Mouse (Mus musculus): Measurements from ENCODE around the gene Ugp2. TPM values are rescaled to one million over a fixed set of nuclear protein-coding genes. Genes with fewer than 3 reads are reported as not detected.

The Ugp2 gene
- polyA plus RNA-seq, 1 experiment from 2014 or later = 61.2 TPM

DNA sequence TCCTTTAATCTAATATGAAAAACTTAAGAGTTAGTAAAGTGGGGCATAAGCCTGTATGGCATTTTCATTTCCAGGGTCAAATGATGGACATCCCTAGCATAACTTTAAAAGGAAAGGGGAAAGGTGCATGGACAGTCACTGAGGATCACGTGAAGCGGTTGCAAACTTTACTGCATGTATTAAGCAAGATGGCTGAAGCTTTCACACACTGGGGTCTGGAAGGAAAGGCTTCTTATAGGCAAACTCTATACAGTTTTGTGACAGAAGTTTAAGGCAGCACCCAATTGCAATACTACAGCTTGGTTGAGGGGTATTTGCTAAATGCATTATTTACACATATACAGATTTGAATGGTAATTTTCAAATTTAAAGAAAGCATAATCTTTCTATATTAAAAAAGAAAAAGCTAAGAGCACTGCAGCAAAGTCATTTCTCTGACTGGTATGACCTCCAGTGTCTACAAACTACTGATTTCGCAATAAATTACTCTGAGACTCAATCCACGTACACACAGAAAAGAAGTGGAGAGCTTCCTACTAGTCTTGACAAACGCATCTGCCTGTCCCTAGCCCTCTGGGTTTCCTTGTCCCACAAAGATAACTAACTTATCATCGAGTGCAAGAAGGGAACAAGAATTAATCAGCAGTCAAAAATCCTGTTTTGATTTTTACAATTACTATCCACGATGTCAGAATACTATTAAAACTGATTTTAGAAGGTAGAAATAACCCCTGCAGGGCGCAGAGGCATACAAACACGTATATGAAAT is 1.6 kb downstream of the Ugp2 start:
- H3K9me3 ChIP-seq = no peaks in the 10 kb centered on the region
- no peak overlapping the region for H3K27ac ChIP-seq
- H3K4me2 ChIP-seq (replicated peaks) = peak overlapping the region; percentile 69
- peak overlapping the region; percentile 86 for H3K4me3 ChIP-seq (replicated peaks)
- no peaks in the 10 kb centered on the region for H3K36me3 ChIP-seq
- no peaks in the 10 kb centered on the region for H3K27me3 ChIP-seq
- 23% methylated on average over 9 of the region's 9 CpGs for WGBS
- no peak for ATAC-seq
- H3K9ac ChIP-seq (replicated peaks) = peak overlapping the region; percentile 83
- H3K4me1 ChIP-seq (replicated peaks) = peaks cover 23% of the 10 kb centered on the region

DNA sequence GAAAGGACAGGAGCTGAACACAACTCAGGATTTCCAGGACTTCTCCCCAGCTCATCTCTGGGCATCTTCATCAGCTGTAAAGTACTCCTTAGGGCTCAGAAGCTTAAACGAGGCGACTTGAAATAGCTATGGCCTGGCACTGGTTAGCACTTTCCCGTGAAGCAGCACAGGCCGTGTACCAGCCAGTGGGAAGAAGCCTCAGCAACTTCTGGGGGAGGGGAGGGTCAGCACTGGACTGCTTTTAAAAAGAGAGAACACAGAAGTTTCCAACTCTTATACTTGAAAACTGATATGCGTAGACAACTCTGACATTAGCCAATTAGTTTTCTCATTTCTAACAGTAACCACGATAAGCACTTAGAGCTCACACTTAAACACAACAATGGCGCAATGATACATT is 2.5 kb downstream of the Ugp2 start:
- no peak for ATAC-seq
- Histone ChIP-seq H3K36me3 (no peaks in the 10 kb centered on the region), H3K4me1 (replicated peaks) (peaks cover 23% of the 10 kb centered on the region), H3K27ac (no peak overlapping the region), H3K4me3 (replicated peaks) (peak overlapping the region; percentile 86; the same call in 1 of the 2 replicates), H3K27me3 (no peaks in the 10 kb centered on the region), H3K9me3 (no peaks in the 10 kb centered on the region), H3K4me2 (replicated peaks) (peak overlapping the region; percentile 69), H3K9ac (replicated peaks) (no peak overlapping the region)
- 49% methylated on average over 7 of the region's 7 CpGs for WGBS

DNA sequence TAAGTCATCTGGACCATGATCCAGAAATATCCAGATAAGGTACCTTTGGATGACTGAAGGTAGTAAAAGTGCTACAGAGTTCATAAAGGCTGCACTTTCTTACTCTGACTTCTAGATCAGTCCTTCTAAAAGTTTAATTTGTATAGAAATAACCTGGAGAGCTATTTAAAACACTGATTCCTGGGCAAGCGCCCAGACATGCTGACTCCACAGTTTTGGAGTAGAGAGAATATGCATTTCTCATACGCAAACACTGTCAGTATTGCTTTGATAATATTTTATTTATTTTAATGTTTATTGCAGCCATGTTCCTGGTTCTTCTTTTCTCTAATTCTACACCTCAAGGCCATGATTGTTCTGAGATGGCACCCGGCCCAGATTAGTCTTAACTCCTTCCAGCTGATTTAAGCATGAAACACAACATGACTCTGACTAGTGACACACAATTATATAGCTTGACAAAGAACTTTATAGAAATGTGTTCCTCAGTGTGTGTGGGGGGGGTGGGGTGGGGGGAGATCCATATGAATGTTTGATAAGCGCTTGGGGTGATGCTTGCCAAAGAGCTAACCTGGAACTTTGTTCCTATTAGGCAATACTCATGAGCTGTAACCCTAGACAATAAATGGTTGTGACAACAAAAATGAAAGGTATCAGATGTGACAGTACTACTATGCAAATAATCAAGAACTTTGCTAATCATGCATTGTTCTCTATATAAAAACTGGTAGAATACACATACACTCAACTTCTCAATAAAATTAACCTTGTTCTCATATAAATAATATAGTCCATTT is 7.7 kb downstream of the Ugp2 start:
- H3K36me3 ChIP-seq = no peaks in the 10 kb centered on the region
- WGBS = 91% methylated on average over 4 of the region's 4 CpGs

DNA sequence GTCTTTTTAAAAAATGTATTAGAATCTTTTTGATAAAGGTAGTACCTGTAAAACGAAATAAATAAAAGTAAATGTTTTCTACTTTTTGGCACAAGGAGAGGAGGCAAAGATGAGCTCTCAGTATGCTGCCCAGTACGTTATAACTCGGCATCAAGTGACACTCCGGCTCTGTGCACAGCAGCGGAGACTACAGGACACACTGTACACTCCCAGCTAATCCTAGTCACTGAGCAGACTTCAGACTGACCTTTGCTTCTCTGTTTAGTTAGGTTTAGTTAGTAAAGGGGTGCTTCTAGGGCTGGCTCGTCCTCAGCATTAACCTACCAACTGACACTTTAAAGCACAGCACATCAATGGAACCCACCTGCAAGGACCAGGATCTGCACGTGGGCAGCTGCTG is 19.7 kb downstream of the Ugp2 start:
- Histone ChIP-seq H3K4me2 (replicated peaks) (no peak overlapping the region), H3K27ac (no peak overlapping the region), H3K4me3 (replicated peaks) (no peak overlapping the region), H3K36me3 (peaks cover 15% of the 10 kb centered on the region), H3K4me1 (replicated peaks) (no peaks in the 10 kb centered on the region), H3K27me3 (no peaks in the 10 kb centered on the region), H3K9me3 (no peaks in the 10 kb centered on the region), H3K9ac (replicated peaks) (no peak overlapping the region)
- no peak for ATAC-seq
- WGBS = 87% methylated on average over 7 of the region's 7 CpGs

More for the DNA sequence above, 7.7 kb downstream of the Ugp2 start:
- ATAC-seq = no peak
- Histone ChIP-seq H3K4me2 (replicated peaks) (no peak overlapping the region), H3K27me3 (no peaks in the 10 kb centered on the region), H3K4me1 (replicated peaks) (peaks cover 1% of the 10 kb centered on the region; the same call in 1 of the 2 replicates), H3K27ac (no peak overlapping the region), H3K9ac (replicated peaks) (no peak overlapping the region), H3K4me3 (replicated peaks) (no peak overlapping the region), H3K9me3 (no peaks in the 10 kb centered on the region)

DNA sequence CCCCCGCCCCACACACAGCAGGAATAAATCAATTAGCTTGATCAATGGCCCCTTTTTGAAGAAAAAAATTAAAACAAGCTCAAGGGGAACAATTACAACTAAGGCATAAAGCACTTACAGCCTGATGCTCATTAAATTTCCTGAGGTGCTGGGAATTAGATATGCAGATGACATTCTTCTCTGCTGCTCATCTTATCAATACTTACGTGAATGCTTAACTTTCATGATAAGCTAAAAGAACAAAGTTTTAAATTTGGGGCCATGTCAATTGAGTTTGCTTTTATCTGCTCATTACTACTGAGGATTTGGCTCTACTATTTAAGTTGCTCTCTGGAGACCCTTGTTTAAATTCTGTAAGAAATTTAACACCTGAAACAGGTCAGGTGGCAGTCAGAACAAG is 22.1 kb downstream of the Ugp2 start:
- Histone ChIP-seq H3K27me3 (no peaks in the 10 kb centered on the region), H3K9ac (replicated peaks) (no peak overlapping the region), H3K4me3 (replicated peaks) (no peak overlapping the region), H3K9me3 (no peaks in the 10 kb centered on the region), H3K36me3 (peaks cover 18% of the 10 kb centered on the region), H3K4me1 (replicated peaks) (no peaks in the 10 kb centered on the region), H3K4me2 (replicated peaks) (no peak overlapping the region), H3K27ac (no peak overlapping the region)
- WGBS = 81% methylated on average over 2 of the region's 2 CpGs
- ATAC-seq = no peak

DNA sequence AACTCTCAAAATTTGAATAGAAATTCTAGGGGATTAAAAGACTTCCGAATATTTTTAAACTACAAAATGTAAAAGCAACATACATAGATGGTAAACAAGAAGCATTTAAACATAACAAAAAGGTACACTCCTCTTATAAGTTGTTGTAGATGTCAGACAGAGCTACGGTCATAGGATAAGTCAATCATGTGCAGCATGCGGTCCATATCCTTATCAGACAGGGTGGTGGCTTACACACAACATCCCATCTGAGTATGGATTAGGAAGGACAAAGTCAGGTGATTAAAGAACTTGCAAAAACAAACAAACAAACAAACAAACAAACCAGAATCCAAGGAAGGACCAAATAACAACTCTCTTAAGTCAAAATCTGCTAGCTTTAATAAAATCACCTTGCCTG is 25.0 kb downstream of the Ugp2 start:
- no peak for ATAC-seq
- H3K27ac ChIP-seq = no peak overlapping the region
- H3K4me2 ChIP-seq (replicated peaks) = no peak overlapping the region
- no peaks in the 10 kb centered on the region for H3K9me3 ChIP-seq
- H3K4me1 ChIP-seq (replicated peaks) = no peaks in the 10 kb centered on the region
- H3K9ac ChIP-seq (replicated peaks) = no peak overlapping the region
- WGBS = 96% methylated on average over 3 of the region's 3 CpGs
- peaks cover 17% of the 10 kb centered on the region; the same call in 1 of the 2 replicates for H3K36me3 ChIP-seq
- no peaks in the 10 kb centered on the region for H3K27me3 ChIP-seq
- H3K4me3 ChIP-seq (replicated peaks) = no peak overlapping the region

DNA sequence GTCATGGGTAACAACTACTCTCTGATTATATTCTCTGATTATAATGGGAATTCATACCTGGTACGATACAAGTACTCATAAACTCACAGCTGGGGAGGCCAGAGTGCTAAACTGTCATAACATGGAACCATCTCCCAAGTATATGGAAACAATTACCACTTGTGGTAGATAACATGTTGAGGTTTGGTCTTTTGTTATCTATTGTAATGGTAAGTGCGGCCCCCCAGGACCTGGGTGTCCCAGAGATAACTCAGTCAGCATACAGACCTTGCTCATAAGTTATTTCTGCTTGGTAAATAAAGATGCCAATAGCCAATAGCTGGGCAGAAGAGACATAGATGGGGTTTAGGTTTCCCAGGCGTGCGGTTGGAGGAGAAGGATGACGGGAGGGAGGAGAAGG is 27.5 kb downstream of the Ugp2 start:
- no peak for ATAC-seq
- peaks cover 14% of the 10 kb centered on the region; the same call in 1 of the 2 replicates for H3K36me3 ChIP-seq
- no peaks in the 10 kb centered on the region for H3K4me1 ChIP-seq (replicated peaks)
- no peak overlapping the region for H3K4me2 ChIP-seq (replicated peaks)
- no peaks in the 10 kb centered on the region for H3K27me3 ChIP-seq
- no peak overlapping the region for H3K4me3 ChIP-seq (replicated peaks)
- WGBS = 98% methylated on average over 5 of the region's 5 CpGs
- no peaks in the 10 kb centered on the region for H3K9me3 ChIP-seq
- H3K9ac ChIP-seq (replicated peaks) = no peak overlapping the region
- H3K27ac ChIP-seq = no peak overlapping the region

DNA sequence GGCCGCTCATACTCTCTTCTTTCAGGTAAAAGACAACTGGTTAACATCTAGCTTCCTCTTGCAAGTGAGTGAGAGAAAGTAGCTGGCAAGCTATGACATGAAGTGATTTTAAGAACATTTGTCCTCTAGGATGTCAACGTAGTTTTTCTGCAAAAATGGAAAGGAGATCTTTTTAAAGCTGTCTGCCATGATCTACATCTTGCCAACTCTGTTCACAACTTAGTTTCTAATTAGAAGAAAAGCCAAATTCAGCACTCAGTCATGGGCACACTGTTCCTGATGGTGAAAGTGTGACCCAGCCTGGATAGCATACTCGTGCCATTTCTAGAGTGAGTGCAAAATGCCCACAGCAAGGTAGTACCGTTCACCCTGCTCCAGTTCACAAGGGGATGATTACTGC is 31.9 kb downstream of the Ugp2 start:
- WGBS = 88% methylated on average over 4 of the region's 4 CpGs
- no peaks in the 10 kb centered on the region for H3K27me3 ChIP-seq
- 0 out of 2 replicates have a peak, but pooled peaks cover 10% of the 10 kb centered on the region for H3K36me3 ChIP-seq
- no peak overlapping the region for H3K4me2 ChIP-seq (replicated peaks)
- H3K9ac ChIP-seq (replicated peaks) = no peak overlapping the region
- no peak for ATAC-seq
- no peaks in the 10 kb centered on the region for H3K4me1 ChIP-seq (replicated peaks)
- H3K27ac ChIP-seq = no peak overlapping the region
- no peaks in the 10 kb centered on the region for H3K9me3 ChIP-seq
- H3K4me3 ChIP-seq (replicated peaks) = no peak overlapping the region

DNA sequence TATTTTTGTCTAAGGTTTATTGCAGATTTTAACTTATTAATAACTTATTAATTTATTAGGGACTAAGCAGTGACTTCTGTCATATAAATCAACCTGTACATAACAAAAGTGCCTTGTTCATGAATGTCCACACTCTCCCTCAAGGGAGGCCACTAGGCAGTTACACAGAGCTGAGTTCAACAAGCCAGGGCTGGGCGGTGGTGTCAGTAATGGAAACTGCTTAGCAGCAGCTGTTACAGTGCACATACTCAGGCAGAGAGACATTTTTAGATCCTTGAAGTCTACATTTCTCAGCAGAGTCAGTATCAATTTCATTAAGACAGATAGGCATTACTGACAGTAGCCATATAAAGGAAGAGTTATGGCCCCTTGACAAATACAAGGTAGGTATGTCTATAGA is 33.1 kb downstream of the Ugp2 start:
- H3K9ac ChIP-seq (replicated peaks) = no peak overlapping the region
- ATAC-seq = no peak
- H3K4me1 ChIP-seq (replicated peaks) = no peaks in the 10 kb centered on the region
- H3K36me3 ChIP-seq = peaks cover 6% of the 10 kb centered on the region; the same call in 1 of the 2 replicates
- no peaks in the 10 kb centered on the region for H3K27me3 ChIP-seq
- WGBS = 100% methylated on average over 1 of the region's 1 CpGs
- no peak overlapping the region for H3K4me2 ChIP-seq (replicated peaks)
- no peak overlapping the region for H3K4me3 ChIP-seq (replicated peaks)
- no peaks in the 10 kb centered on the region for H3K9me3 ChIP-seq
- no peak overlapping the region for H3K27ac ChIP-seq

DNA sequence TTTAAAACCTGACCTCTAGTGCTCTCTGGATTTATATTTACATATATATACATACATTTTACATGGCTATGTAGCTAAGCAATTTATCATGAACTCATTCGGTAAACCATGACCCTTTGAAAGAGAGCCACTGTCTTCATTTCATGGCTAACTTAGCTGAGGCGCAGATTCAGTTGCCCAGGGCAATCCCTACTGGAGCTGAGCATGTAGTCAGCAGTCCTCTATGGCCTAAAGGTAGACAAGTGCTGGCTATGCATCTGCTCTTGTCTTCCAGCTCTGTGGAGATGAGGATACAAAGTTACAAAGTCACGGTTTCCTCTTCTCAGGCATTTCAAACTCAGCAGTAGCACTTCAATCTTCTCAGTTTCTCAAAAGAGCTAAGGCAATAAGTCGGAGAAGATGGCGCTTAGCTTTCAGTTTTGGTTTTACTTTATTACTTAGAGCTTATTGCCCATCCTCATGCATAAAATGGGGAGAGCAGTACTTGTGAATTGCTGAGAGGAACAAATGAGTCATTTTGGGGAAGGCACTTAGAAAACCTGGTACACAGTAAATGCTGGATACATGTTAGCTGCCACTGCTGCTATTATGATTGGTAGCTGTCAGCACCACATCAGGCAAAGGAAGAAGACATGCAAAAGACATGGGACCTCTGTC is 38.2 kb downstream of the Ugp2 start:
- no peak for ATAC-seq
- WGBS = 97% methylated on average over 5 of the region's 5 CpGs
- Histone ChIP-seq H3K27me3 (no peaks in the 10 kb centered on the region), H3K36me3 (peaks cover 35% of the 10 kb centered on the region), H3K9ac (replicated peaks) (no peak overlapping the region), H3K9me3 (no peaks in the 10 kb centered on the region), H3K4me2 (replicated peaks) (no peak overlapping the region), H3K4me3 (replicated peaks) (no peak overlapping the region), H3K27ac (no peak overlapping the region), H3K4me1 (replicated peaks) (no peaks in the 10 kb centered on the region)

DNA sequence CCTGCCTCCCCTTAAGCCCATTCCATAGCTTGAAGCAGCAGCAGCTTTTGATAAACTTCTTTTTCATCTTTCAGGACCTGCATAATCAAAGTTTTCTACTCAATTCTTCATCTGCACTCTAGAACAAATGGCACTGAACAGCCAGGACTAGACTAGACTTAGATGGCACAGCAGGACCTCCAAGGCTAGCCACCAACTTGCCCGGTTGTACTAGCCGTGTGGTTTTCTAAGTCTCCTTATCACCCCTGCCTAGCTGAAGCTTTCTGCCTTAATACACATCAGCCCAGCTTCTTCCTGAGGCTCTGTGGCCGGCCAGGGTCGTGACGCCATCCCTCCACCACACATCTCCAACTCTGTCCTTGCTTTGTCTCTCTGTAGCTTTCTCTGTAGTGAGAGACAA is 42.9 kb downstream of the Ugp2 start:
- Histone ChIP-seq H3K27me3 (no peaks in the 10 kb centered on the region), H3K27ac (no peak overlapping the region), H3K4me1 (replicated peaks) (no peaks in the 10 kb centered on the region), H3K9ac (replicated peaks) (no peak overlapping the region), H3K4me3 (replicated peaks) (no peak overlapping the region), H3K36me3 (peaks cover 54% of the 10 kb centered on the region), H3K4me2 (replicated peaks) (no peak overlapping the region), H3K9me3 (no peaks in the 10 kb centered on the region)
- 91% methylated on average over 5 of the region's 5 CpGs for WGBS
- ATAC-seq = no peak

DNA sequence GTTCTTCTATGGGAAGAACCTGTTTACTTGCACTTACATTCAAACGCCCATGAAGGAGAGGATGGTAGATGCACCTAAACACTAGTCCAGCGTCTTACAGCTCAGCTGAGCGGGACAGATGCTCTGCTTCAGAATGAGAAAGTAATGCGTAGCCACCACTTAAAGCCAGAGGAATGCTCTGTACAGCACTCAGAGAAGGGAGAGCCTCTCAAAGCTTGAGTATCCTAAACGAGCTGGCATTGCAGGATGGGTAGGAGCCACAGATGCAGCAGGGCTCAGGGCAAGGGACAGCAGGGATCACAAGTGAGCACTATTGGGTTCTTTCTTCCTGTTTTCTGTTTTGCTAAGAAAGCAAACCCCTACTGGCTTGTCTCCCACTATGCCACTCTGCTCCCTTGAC is 43.5 kb downstream of the Ugp2 start:
- no peak for ATAC-seq
- no peak overlapping the region for H3K9ac ChIP-seq (replicated peaks)
- no peak overlapping the region for H3K27ac ChIP-seq
- no peaks in the 10 kb centered on the region for H3K4me1 ChIP-seq (replicated peaks)
- no peak overlapping the region for H3K4me3 ChIP-seq (replicated peaks)
- no peaks in the 10 kb centered on the region for H3K9me3 ChIP-seq
- H3K27me3 ChIP-seq = no peaks in the 10 kb centered on the region
- 89% methylated on average over 5 of the region's 5 CpGs for WGBS
- peaks cover 51% of the 10 kb centered on the region for H3K36me3 ChIP-seq
- no peak overlapping the region for H3K4me2 ChIP-seq (replicated peaks)

Data from midbrain, embryonic 13.5 days (tissue).